Mouse (Mus musculus) R1 (cell line): ENCODE measurements at regions not wholly inside any gene's neighbourhood (a gene's known extent, or its start where the extent isn't known, plus 50 kb on each side); places are given as distances from the start of the nearest gene placed in this dataset.

Source experiments
- DNase-seq: peaks from one replicate; pipeline ENCODE4 v3.0.0-alpha.2; 2018; ENCODE audit warnings: low read depth, low spot score

- no peak for DNase-seq
These were observed 84.4 kb upstream of the Slc7a14 start for GRCm38 (mm10) chr3:31394533-31394932.

- DNase-seq, result no peak
These were observed 79.8 kb upstream of the Slc7a14 start for GRCm38 (mm10) chr3:31389955-31390354.

GRCm38 (mm10) chr3:31375678-31376077 lies 65.5 kb upstream of the Slc7a14 start:
- no peak for DNase-seq

- DNase-seq, result no peak
These were observed 63.9 kb upstream of the Slc7a14 start for GRCm38 (mm10) chr3:31374061-31374460.

GRCm38 (mm10) chr3:31368259-31368658 lies 58.1 kb upstream of the Slc7a14 start:
- no peak for DNase-seq
